Mouse (Mus musculus) thymus, postnatal 0 days (tissue): ENCODE measurements around the gene Pcdh17. TPM values are rescaled to one million over a fixed set of nuclear protein-coding genes. Genes with fewer than 3 reads are reported as not detected.

Source experiments
- DNase-seq: peaks from one replicate; pipeline ENCODE4 v3.0.0-alpha.2; 2015; ENCODE audit warnings: low spot score
- polyA plus RNA-seq: library from polyadenylated mRNA; unstranded; fragments of >200 nt; fragmentation: Nextera tagmentation; extraction: Ambion mirVana; gene quantifications from 2 replicates; pipeline ENCODE4 v1.2.1, GENCODE M21; 2015

Gene Pcdh17
- polyA plus RNA-seq: 0.75 and 0.83 TPM in 2 replicates

- peak; percentile 72 for DNase-seq
Observed at GRCm38 (mm10) chr14:84443288-84443686, at the start of gene Pcdh17. Gene Pcdh17 (plus strand): TSS chr14:84443563.

GRCm38 (mm10) chr14:84397137-84397536 is 46.2 kb upstream of the Pcdh17 start:
- DNase-seq: no peak

- DNase-seq: no peak
Observed at GRCm38 (mm10) chr14:84424736-84425135, 18.6 kb upstream of the Pcdh17 start.

GRCm38 (mm10) chr14:84426616-84427015 is 16.7 kb upstream of the Pcdh17 start:
- no peak for DNase-seq

- no peak for DNase-seq
Observed at GRCm38 (mm10) chr14:84438066-84438770, 5.1 kb upstream of the Pcdh17 start.

GRCm38 (mm10) chr14:84440903-84441302 is 2.5 kb upstream of the Pcdh17 start:
- no peak for DNase-seq

- DNase-seq: no peak
Observed at GRCm38 (mm10) chr14:84442528-84443287, 655 bp upstream of the Pcdh17 start.

GRCm38 (mm10) chr14:84443761-84444160 is 398 bp downstream of the Pcdh17 start:
- no peak for DNase-seq

GRCm38 (mm10) chr14:84444276-84444662 is 906 bp downstream of the Pcdh17 start:
- no peak for DNase-seq

- DNase-seq: no peak
Observed at GRCm38 (mm10) chr14:84444663-84445502, 1.5 kb downstream of the Pcdh17 start.

- DNase-seq: no peak
Observed at GRCm38 (mm10) chr14:84445503-84446410, 2.4 kb downstream of the Pcdh17 start.

GRCm38 (mm10) chr14:84446411-84446915 is 3.1 kb downstream of the Pcdh17 start:
- DNase-seq: no peak

- no peak for DNase-seq
Observed at GRCm38 (mm10) chr14:84446941-84447641, 3.7 kb downstream of the Pcdh17 start.

GRCm38 (mm10) chr14:84447661-84448380 is 4.5 kb downstream of the Pcdh17 start:
- no peak for DNase-seq

- DNase-seq: no peak
Observed at GRCm38 (mm10) chr14:84448381-84448771, 5.0 kb downstream of the Pcdh17 start.

GRCm38 (mm10) chr14:84454074-84454845 is 10.9 kb downstream of the Pcdh17 start:
- DNase-seq: no peak

GRCm38 (mm10) chr14:84475491-84475890 is 32.1 kb downstream of the Pcdh17 start:
- DNase-seq: no peak

- no peak for DNase-seq
Observed at GRCm38 (mm10) chr14:84476336-84476735, 33.0 kb downstream of the Pcdh17 start.
